Mouse (Mus musculus) layer of hippocampus, postnatal 10 days (tissue): Measurements from ENCODE around the gene Mak. TPM values are rescaled to one million over a fixed set of nuclear protein-coding genes. Genes with fewer than 3 reads are reported as not detected.

ENCODE experiments used
- DNase-seq, 2 experiments: peaks; one replicate each; pipeline ENCODE4 v3.0.0; 2021; ENCODE audit warnings: low spot score in 2 of 2
- long read RNA-seq: library from polyadenylated mRNA; stranded (forward); transcript quantifications from one replicate; pipeline ENCODE4 v2.0.0, GENCODE M21; 2023
- total RNA-seq, 2 experiments: library from RNA; stranded (reverse); gene quantifications; 2 replicates each; pipeline ENCODE4 v1.2.3; 2021

The Mak gene
- 1 to 10 TPM; 1.1 to 2.0 TPM for total RNA-seq
- long read RNA-seq: 0 reads

- DNase-seq: peak; percentile 35 to 57
Measured at GRCm38 (mm10) chr13:41079421-41079780, at the start of gene Mak. TSS of gene Mak (minus strand) at chr13:41079706.

GRCm38 (mm10) chr13:41129061-41129460, 49.6 kb upstream of the Mak start:
- no peak for DNase-seq

GRCm38 (mm10) chr13:41128326-41128725, 48.8 kb upstream of the Mak start:
- no peak for DNase-seq

- no peak for DNase-seq
Measured at GRCm38 (mm10) chr13:41123666-41124225, 44.2 kb upstream of the Mak start.

GRCm38 (mm10) chr13:41119152-41119945, 39.8 kb upstream of the Mak start:
- no peak for DNase-seq

- no peak for DNase-seq
Measured at GRCm38 (mm10) chr13:41113940-41114339, 34.4 kb upstream of the Mak start, which contains the start of gene Sycp2l. TSS of gene Sycp2l (plus strand) at chr13:41114307.

GRCm38 (mm10) chr13:41110935-41111334, 31.4 kb upstream of the Mak start, which contains the start of gene Gcm2:
TSS of gene Gcm2 (minus strand) at chr13:41111035.
- no peak for DNase-seq

- DNase-seq: no peak
Measured at GRCm38 (mm10) chr13:41105541-41105940, 26.0 kb upstream of the Mak start.

GRCm38 (mm10) chr13:41103841-41104525, 24.5 kb upstream of the Mak start:
- DNase-seq: no peak

- DNase-seq: no peak
Measured at GRCm38 (mm10) chr13:41100031-41100430, 20.5 kb upstream of the Mak start.

GRCm38 (mm10) chr13:41098325-41098724, 18.8 kb upstream of the Mak start:
- DNase-seq: no peak

- no peak for DNase-seq
Measured at GRCm38 (mm10) chr13:41097324-41098058, 18.0 kb upstream of the Mak start.

GRCm38 (mm10) chr13:41094160-41094559, 14.7 kb upstream of the Mak start:
- DNase-seq: no peak

GRCm38 (mm10) chr13:41091271-41091670, 11.8 kb upstream of the Mak start:
- DNase-seq: no peak

- no peak for DNase-seq
Measured at GRCm38 (mm10) chr13:41088746-41089145, 9.2 kb upstream of the Mak start.

- no peak for DNase-seq
Measured at GRCm38 (mm10) chr13:41085140-41085539, 5.6 kb upstream of the Mak start.

GRCm38 (mm10) chr13:41084521-41084920, 5.0 kb upstream of the Mak start:
- no peak for DNase-seq

GRCm38 (mm10) chr13:41080700-41081099, 1.2 kb upstream of the Mak start:
- DNase-seq: no peak

- DNase-seq: no peak
Measured at GRCm38 (mm10) chr13:41079859-41080258, 353 bp upstream of the Mak start.

GRCm38 (mm10) chr13:41078690-41079420, 651 bp downstream of the Mak start:
- DNase-seq: no peak

- DNase-seq: no peak
Measured at GRCm38 (mm10) chr13:41077921-41078320, 1.6 kb downstream of the Mak start.
